Mouse (Mus musculus): ENCODE data around the gene Gm11011. TPM values are rescaled to one million over a fixed set of nuclear protein-coding genes. Genes with fewer than 3 reads are reported as not detected.

The Gm11011 gene
- polyA plus RNA-seq, 1 experiment from 2014 or later: not detected

GRCm38 (mm10) chr2:169590412-169590811 is 2.9 kb upstream of the Gm11011 start:
- H3K27me3 ChIP-seq: no peaks in the 10 kb centered on the region
- in situ Hi-C loops (cut with MboI; ENCODE audit: low pct_unique_long_range_greater_than_20kb): no loop called here
- ATAC-seq: peak; percentile 36
- ChIA-PET CTCF (no interaction called here), POLR2A (interaction anchor here (0.7 kb wide), 1 partner anchor 31 kb away, joined by 4 read pairs; no protein-coding TSS in a partner anchor)
- TF ChIP-seq CTCF (IDR thresholded peaks at IDR 0.05): no peak
- no peak for DNase-seq (ENCODE audit: low read depth, low spot score)

GRCm38 (mm10) chr2:169589697-169590096 is 2.2 kb upstream of the Gm11011 start:
- POLR2A ChIA-PET: interaction anchor here (0.7 kb wide), 1 partner anchor 32 kb away, joined by 4 read pairs; no protein-coding TSS in a partner anchor

GRCm38 (mm10) chr2:169586688-169587087 is 857 bp downstream of the Gm11011 start:
- ChIA-PET POLR2A (no interaction called here), CTCF (no interaction called here)
- ATAC-seq (no peak), DNase-seq (ENCODE audit: low read depth, low spot score) (no peak)
- no peak for TF ChIP-seq CTCF (IDR thresholded peaks at IDR 0.05)
- in situ Hi-C loops (cut with MboI; ENCODE audit: low pct_unique_long_range_greater_than_20kb): no loop called here
- H3K27me3 ChIP-seq: no peaks in the 10 kb centered on the region

More at GRCm38 (mm10) chr2:169589697-169590096, 2.2 kb upstream of the Gm11011 start:
- CTCF ChIA-PET: no interaction called here
- DNase-seq (ENCODE audit: low read depth, low spot score) (peak; percentile 28), ATAC-seq (peak; percentile 76)
- no peaks in the 10 kb centered on the region for H3K27me3 ChIP-seq
- in situ Hi-C loops (cut with MboI; ENCODE audit: low pct_unique_long_range_greater_than_20kb): no loop called here
- TF ChIP-seq CTCF (IDR thresholded peaks at IDR 0.05): no peak

GRCm38 (mm10) chr2:169585631-169586285 is 1.8 kb downstream of the Gm11011 start:
- no peak for TF ChIP-seq CTCF (IDR thresholded peaks at IDR 0.05)
- ChIA-PET POLR2A (no interaction called here), CTCF (no interaction called here)
- DNase-seq (ENCODE audit: low read depth, low spot score) (no peak), ATAC-seq (no peak)
- in situ Hi-C loops (cut with MboI; ENCODE audit: low pct_unique_long_range_greater_than_20kb): no loop called here
- no peaks in the 10 kb centered on the region for H3K27me3 ChIP-seq

- ATAC-seq (no peak), DNase-seq (ENCODE audit: low read depth, low spot score) (no peak)
- no peaks in the 10 kb centered on the region for H3K27me3 ChIP-seq
- ChIA-PET CTCF (no interaction called here), POLR2A (no interaction called here)
- no peak for TF ChIP-seq CTCF (IDR thresholded peaks at IDR 0.05)
- in situ Hi-C loops (cut with MboI; ENCODE audit: low pct_unique_long_range_greater_than_20kb): no loop called here
Measured at GRCm38 (mm10) chr2:169584745-169585456, 2.6 kb downstream of the Gm11011 start.

- TF ChIP-seq CTCF (IDR thresholded peaks at IDR 0.05): no peak
- DNase-seq (ENCODE audit: low read depth, low spot score) (no peak), ATAC-seq (no peak)
- in situ Hi-C loops (cut with MboI; ENCODE audit: low pct_unique_long_range_greater_than_20kb): no loop called here
- ChIA-PET POLR2A (no interaction called here), CTCF (no interaction called here)
- H3K27me3 ChIP-seq: peaks cover 5% of the 10 kb centered on the region
Measured at GRCm38 (mm10) chr2:169583476-169583875, 4.1 kb downstream of the Gm11011 start.

GRCm38 (mm10) chr2:169577508-169578196 is 9.9 kb downstream of the Gm11011 start:
- ChIA-PET POLR2A (no interaction called here), CTCF (no interaction called here)
- peaks cover 5% of the 10 kb centered on the region for H3K27me3 ChIP-seq
- TF ChIP-seq CTCF (IDR thresholded peaks at IDR 0.05): no peak
- DNase-seq (ENCODE audit: low read depth, low spot score) (no peak), ATAC-seq (no peak)
- in situ Hi-C loops (cut with MboI; ENCODE audit: low pct_unique_long_range_greater_than_20kb): no loop called here

GRCm38 (mm10) chr2:169570063-169570462 is 17.5 kb downstream of the Gm11011 start:
- ChIA-PET POLR2A (no interaction called here), CTCF (no interaction called here)
- in situ Hi-C loops (cut with MboI; ENCODE audit: low pct_unique_long_range_greater_than_20kb): no loop called here
- DNase-seq (ENCODE audit: low read depth, low spot score) (no peak), ATAC-seq (no peak)
- TF ChIP-seq CTCF (IDR thresholded peaks at IDR 0.05): no peak
- H3K27me3 ChIP-seq: no peaks in the 10 kb centered on the region

- in situ Hi-C loops (cut with MboI; ENCODE audit: low pct_unique_long_range_greater_than_20kb): no loop called here
- CTCF ChIA-PET: no interaction called here
- DNase-seq (ENCODE audit: low read depth, low spot score) (no peak), ATAC-seq (no peak)
- TF ChIP-seq CTCF (IDR thresholded peaks at IDR 0.05): no peak
- POLR2A ChIA-PET: no interaction called here
- H3K27me3 ChIP-seq: no peaks in the 10 kb centered on the region
Measured at GRCm38 (mm10) chr2:169566159-169566558, 21.4 kb downstream of the Gm11011 start.

GRCm38 (mm10) chr2:169565751-169566150 is 21.8 kb downstream of the Gm11011 start:
- ChIA-PET POLR2A (no interaction called here), CTCF (no interaction called here)
- H3K27me3 ChIP-seq: peaks cover 4% of the 10 kb centered on the region
- DNase-seq (ENCODE audit: low read depth, low spot score) (no peak), ATAC-seq (no peak)
- no peak for TF ChIP-seq CTCF (IDR thresholded peaks at IDR 0.05)
- in situ Hi-C loops (cut with MboI; ENCODE audit: low pct_unique_long_range_greater_than_20kb): no loop called here

- CTCF ChIA-PET: no interaction called here
- in situ Hi-C loops (cut with MboI; ENCODE audit: low pct_unique_long_range_greater_than_20kb): no loop called here
- peaks cover 1% of the 10 kb centered on the region for H3K27me3 ChIP-seq
- POLR2A ChIA-PET: no interaction called here
- no peak for DNase-seq (ENCODE audit: low read depth, low spot score)
- no peak for ATAC-seq
- TF ChIP-seq CTCF (IDR thresholded peaks at IDR 0.05): no peak
Measured at GRCm38 (mm10) chr2:169545674-169546073, 41.9 kb downstream of the Gm11011 start.

Measured in Patski (cell line).